Mouse (Mus musculus) heart, embryonic 15.5 days (tissue): ENCODE results near the gene Il10rb. TPM values are rescaled to one million over a fixed set of nuclear protein-coding genes. Genes with fewer than 3 reads are reported as not detected.

Source experiments
- ATAC-seq: fragments of 200-750 bp; cut with Nextera tagmentation; replicated peaks from 2 replicates; pipeline ENCODE4 v1.8.0; 2017; ENCODE audit warnings: low read depth, moderate TSS enrichment; ENCODE audit not compliant: insufficient number of reproducible peaks, insufficient read depth, low FRiP score
- H3K27ac ChIP-seq: fragments of 300-500 bp; sonication (generic); 2 replicates; pipeline ENCODE4 v1.5.1; 2015; ENCODE audit warnings: mild to moderate bottlenecking, inconsistent platforms
- H3K27me3 ChIP-seq: fragments of 300-500 bp; sonication (generic); 2 replicates; pipeline ENCODE4 v1.6.1; 2015; ENCODE audit warnings: inconsistent platforms
- H3K36me3 ChIP-seq: fragments of 300-500 bp; sonication (generic); 2 replicates; pipeline ENCODE4 v1.6.1; 2015; ENCODE audit warnings: mild to moderate bottlenecking, inconsistent platforms
- H3K4me1 ChIP-seq: fragments of 300-500 bp; sonication (generic); replicated peaks from 2 replicates; pipeline ENCODE4 v1.6.1; 2015; ENCODE audit warnings: inconsistent platforms
- H3K4me2 ChIP-seq: fragments of 300-500 bp; sonication (generic); 2 replicates; pipeline ENCODE4 v1.6.1; 2015; ENCODE audit warnings: inconsistent platforms, mild to moderate bottlenecking, moderate library complexity
- H3K4me3 ChIP-seq: fragments of 300-500 bp; sonication (generic); 2 replicates; pipeline ENCODE4 v1.5.1; 2015; ENCODE audit warnings: mild to moderate bottlenecking, inconsistent platforms
- H3K9ac ChIP-seq: fragments of 300-500 bp; sonication (generic); 2 replicates; pipeline ENCODE4 v1.6.1; 2015; ENCODE audit warnings: mild to moderate bottlenecking, inconsistent platforms
- H3K9me3 ChIP-seq: fragments of 300-500 bp; sonication (generic); replicated peaks from 2 replicates; pipeline ENCODE4 v1.6.1; 2016; ENCODE audit warnings: inconsistent platforms
- WGBS: fragments of 180-500 bp; shearing (Covaris S2); methylation state at CpG from one replicate; pipeline ENCODE4 v1.1.7; 2015; ENCODE audit warnings: mixed read lengths; 5-methylcytosine and 5-hydroxymethylcytosine counted together
- polyA plus RNA-seq: library from polyadenylated mRNA; unstranded; fragments of >200 nt; fragmentation: Nextera tagmentation; extraction: Ambion mirVana; gene quantifications from 2 replicates; pipeline ENCODE4 v1.2.1, GENCODE M21; 2015

Gene Il10rb
- polyA plus RNA-seq, 1 experiment from 2014 or later, result 57.9 TPM

GRCm38 (mm10) chr16:91442446-91442845 is 36.5 kb downstream of the Il10rb start:
- Histone ChIP-seq H3K27me3 (no peaks in the 10 kb centered on the region), H3K27ac (no peak overlapping the region), H3K4me2 (no peak overlapping the region), H3K9ac (no peak overlapping the region), H3K9me3 (no peaks in the 10 kb centered on the region), H3K4me1 (peaks cover 20% of the 10 kb centered on the region), H3K36me3 (no peaks in the 10 kb centered on the region), H3K4me3 (no peak overlapping the region)
- no peak for ATAC-seq
- 61% methylated on average over 4 of the region's 4 CpGs for WGBS

- no peak overlapping the region for H3K4me3 ChIP-seq
- H3K9ac ChIP-seq, result no peak overlapping the region
- no peaks in the 10 kb centered on the region for H3K9me3 ChIP-seq
- H3K27ac ChIP-seq, result no peak overlapping the region
- WGBS, result 69% methylated on average over 8 of the region's 8 CpGs
- no peaks in the 10 kb centered on the region for H3K27me3 ChIP-seq
- H3K4me1 ChIP-seq, result peaks cover 24% of the 10 kb centered on the region
- H3K4me2 ChIP-seq, result no peak overlapping the region
- no peaks in the 10 kb centered on the region for H3K36me3 ChIP-seq
- no peak for ATAC-seq
Measured at GRCm38 (mm10) chr16:91443211-91443611, 37.2 kb downstream of the Il10rb start.

- no peak overlapping the region for H3K4me2 ChIP-seq
- no peak for ATAC-seq
- 82% methylated on average over 4 of the region's 4 CpGs for WGBS
Measured at GRCm38 (mm10) chr16:91444847-91445246, 38.9 kb downstream of the Il10rb start.

GRCm38 (mm10) chr16:91445566-91445965 is 39.6 kb downstream of the Il10rb start:
- H3K27me3 ChIP-seq, result no peaks in the 10 kb centered on the region
- no peak overlapping the region for H3K4me2 ChIP-seq
- no peak overlapping the region for H3K27ac ChIP-seq
- no peak overlapping the region for H3K9ac ChIP-seq
- H3K4me1 ChIP-seq, result peaks cover 24% of the 10 kb centered on the region
- WGBS, result 60% methylated on average over 5 of the region's 5 CpGs
- H3K4me3 ChIP-seq, result no peak overlapping the region
- H3K9me3 ChIP-seq, result no peaks in the 10 kb centered on the region
- no peaks in the 10 kb centered on the region for H3K36me3 ChIP-seq
- ATAC-seq, result no peak

More at GRCm38 (mm10) chr16:91444847-91445246, 38.9 kb downstream of the Il10rb start:
- Histone ChIP-seq H3K36me3 (no peaks in the 10 kb centered on the region), H3K9me3 (no peaks in the 10 kb centered on the region), H3K4me3 (no peak overlapping the region), H3K4me1 (peaks cover 24% of the 10 kb centered on the region), H3K27me3 (no peaks in the 10 kb centered on the region), H3K9ac (no peak overlapping the region), H3K27ac (no peak overlapping the region)

- Histone ChIP-seq H3K4me3 (no peak overlapping the region), H3K4me1 (peaks cover 13% of the 10 kb centered on the region), H3K9me3 (no peaks in the 10 kb centered on the region), H3K27me3 (no peaks in the 10 kb centered on the region), H3K9ac (no peak overlapping the region), H3K27ac (peak overlapping the region; percentile 34; the same call in 1 of the 2 replicates), H3K4me2 (no peak overlapping the region), H3K36me3 (no peaks in the 10 kb centered on the region)
- WGBS, result 70% methylated on average over 8 of the region's 8 CpGs
- peak; percentile 16; the same call in 1 of the 2 replicates for ATAC-seq
Measured at GRCm38 (mm10) chr16:91446778-91447511, 41.0 kb downstream of the Il10rb start.

- Histone ChIP-seq H3K4me1 (peaks cover 18% of the 10 kb centered on the region), H3K27me3 (no peaks in the 10 kb centered on the region), H3K9ac (no peak overlapping the region), H3K9me3 (no peaks in the 10 kb centered on the region), H3K4me3 (no peak overlapping the region), H3K36me3 (no peaks in the 10 kb centered on the region), H3K27ac (peak overlapping the region; percentile 34; the same call in 1 of the 2 replicates), H3K4me2 (no peak overlapping the region)
- peak; percentile 38; the same call in 1 of the 2 replicates for ATAC-seq
- WGBS, result 42% methylated on average over 6 of the region's 6 CpGs
Measured at GRCm38 (mm10) chr16:91447512-91447900, 41.5 kb downstream of the Il10rb start.

GRCm38 (mm10) chr16:91448088-91448487 is 42.1 kb downstream of the Il10rb start:
- Histone ChIP-seq H3K9ac (no peak overlapping the region), H3K27ac (peak overlapping the region; percentile 34; the same call in 1 of the 2 replicates), H3K9me3 (no peaks in the 10 kb centered on the region), H3K4me2 (no peak overlapping the region), H3K36me3 (no peaks in the 10 kb centered on the region), H3K4me3 (no peak overlapping the region), H3K27me3 (no peaks in the 10 kb centered on the region), H3K4me1 (peaks cover 20% of the 10 kb centered on the region)
- peak; percentile 33 for ATAC-seq
- WGBS, result 88% methylated on average over 5 of the region's 5 CpGs

- Histone ChIP-seq H3K36me3 (no peaks in the 10 kb centered on the region), H3K27ac (no peak overlapping the region), H3K27me3 (no peaks in the 10 kb centered on the region), H3K9me3 (no peaks in the 10 kb centered on the region), H3K4me3 (no peak overlapping the region), H3K9ac (no peak overlapping the region), H3K4me1 (peaks cover 20% of the 10 kb centered on the region), H3K4me2 (no peak overlapping the region)
- 79% methylated on average over 7 of the region's 7 CpGs for WGBS
- ATAC-seq, result no peak
Measured at GRCm38 (mm10) chr16:91448895-91449294, 42.9 kb downstream of the Il10rb start.

GRCm38 (mm10) chr16:91450137-91451064 is 44.4 kb downstream of the Il10rb start:
- Histone ChIP-seq H3K9ac (no peak overlapping the region), H3K27ac (no peak overlapping the region), H3K4me3 (no peak overlapping the region), H3K36me3 (no peaks in the 10 kb centered on the region), H3K4me2 (no peak overlapping the region), H3K4me1 (peaks cover 20% of the 10 kb centered on the region), H3K27me3 (no peaks in the 10 kb centered on the region), H3K9me3 (no peaks in the 10 kb centered on the region)
- 75% methylated on average over 12 of the region's 12 CpGs for WGBS
- no peak for ATAC-seq

- 58% methylated on average over 2 of the region's 2 CpGs for WGBS
- no peaks in the 10 kb centered on the region for H3K9me3 ChIP-seq
- no peak overlapping the region for H3K4me3 ChIP-seq
- no peak overlapping the region for H3K4me2 ChIP-seq
- H3K36me3 ChIP-seq, result no peaks in the 10 kb centered on the region
- H3K4me1 ChIP-seq, result peaks cover 18% of the 10 kb centered on the region
- ATAC-seq, result no peak
- no peaks in the 10 kb centered on the region for H3K27me3 ChIP-seq
- no peak overlapping the region for H3K9ac ChIP-seq
- H3K27ac ChIP-seq, result peak overlapping the region; percentile 50
Measured at GRCm38 (mm10) chr16:91451949-91452348, 46.0 kb downstream of the Il10rb start.

- Histone ChIP-seq H3K4me1 (peaks cover 14% of the 10 kb centered on the region), H3K36me3 (no peaks in the 10 kb centered on the region), H3K27me3 (no peaks in the 10 kb centered on the region), H3K9ac (no peak overlapping the region), H3K4me2 (no peak overlapping the region), H3K9me3 (no peaks in the 10 kb centered on the region), H3K27ac (peak overlapping the region; percentile 50), H3K4me3 (no peak overlapping the region)
- 31% methylated on average over 6 of the region's 6 CpGs for WGBS
- peak; percentile 29; the same call in 1 of the 2 replicates for ATAC-seq
Measured at GRCm38 (mm10) chr16:91452363-91452896, 46.5 kb downstream of the Il10rb start.
